Mouse (Mus musculus) megakaryocyte, embryonic 14.5 days (primary cell): ENCODE measurements around the gene Lgals3.

ENCODE experiments used
- FLI1 ChIP-seq: IDR thresholded peaks from 2 replicates; pipeline ENCODE4 v1.6.1; 2012; ENCODE audit warnings: low read length, inconsistent platforms, mixed read lengths
- GATA1 ChIP-seq: IDR thresholded peaks from 3 replicates; pipeline ENCODE4 v1.6.1; 2012; ENCODE audit warnings: mixed read lengths, low read length, inconsistent platforms, borderline replicate concordance

DNA sequence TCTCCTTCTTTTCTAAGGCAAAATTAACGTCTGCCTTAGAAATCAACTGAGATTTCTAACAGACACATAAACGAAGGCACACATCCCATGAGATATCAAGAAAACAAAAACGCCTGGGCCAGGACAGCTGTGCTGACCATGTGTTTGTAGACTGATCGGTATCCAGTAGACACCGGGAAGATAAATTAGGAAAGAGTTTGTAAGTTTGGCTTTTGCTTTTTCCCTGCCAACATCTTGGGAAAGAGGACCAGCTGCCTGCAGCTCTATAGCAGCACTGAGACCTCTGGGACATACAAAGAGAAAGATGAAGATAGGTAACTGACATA lies 51.1 kb downstream of the Lgals3 start:
- TF ChIP-seq GATA1 (no peak), FLI1 (no peak)
